Mouse (Mus musculus) kidney, embryonic 15.5 days (tissue): ENCODE results near the gene Krtdap. TPM values are rescaled to one million over a fixed set of nuclear protein-coding genes. Genes with fewer than 3 reads are reported as not detected.
A peak's percentile ranks its signal among the peaks of the same experiment; 100 is the strongest.

Source experiments
- ATAC-seq: fragments of 200-750 bp; cut with Nextera tagmentation; replicated peaks from 2 replicates; pipeline ENCODE4 v1.8.0; 2017; ENCODE audit warnings: moderate TSS enrichment; ENCODE audit not compliant: low FRiP score
- H3K27ac ChIP-seq: fragments of 300-500 bp; sonication (generic); 2 replicates; pipeline ENCODE4 v1.5.1; 2015; ENCODE audit warnings: mild to moderate bottlenecking, inconsistent platforms
- H3K27me3 ChIP-seq: fragments of 300-500 bp; sonication (generic); 2 replicates; pipeline ENCODE4 v1.6.1; 2015; ENCODE audit warnings: inconsistent platforms
- H3K36me3 ChIP-seq: fragments of 300-500 bp; sonication (generic); 2 replicates; pipeline ENCODE4 v1.6.1; 2015; ENCODE audit warnings: inconsistent platforms
- H3K4me1 ChIP-seq: fragments of 300-500 bp; sonication (generic); 2 replicates; pipeline ENCODE4 v1.6.1; 2015; ENCODE audit warnings: inconsistent platforms
- H3K4me2 ChIP-seq: fragments of 300-500 bp; sonication (generic); 2 replicates; pipeline ENCODE4 v1.6.1; 2015; ENCODE audit warnings: moderate library complexity, mild to moderate bottlenecking, inconsistent platforms
- H3K4me3 ChIP-seq: fragments of 300-500 bp; sonication (generic); replicated peaks from 2 replicates; pipeline ENCODE4 v1.5.1; 2015; ENCODE audit warnings: mild to moderate bottlenecking, inconsistent platforms
- H3K9ac ChIP-seq: fragments of 300-500 bp; sonication (generic); 2 replicates; pipeline ENCODE4 v1.6.1; 2015; ENCODE audit warnings: mild to moderate bottlenecking, inconsistent platforms
- H3K9me3 ChIP-seq: fragments of 300-500 bp; sonication (generic); replicated peaks from 2 replicates; pipeline ENCODE4 v1.6.1; 2016; ENCODE audit warnings: inconsistent platforms
- WGBS: fragments of 180-500 bp; shearing (Covaris S2); methylation state at CpG from one replicate; pipeline ENCODE4 v1.1.7; 2015; ENCODE audit warnings: mixed read lengths; 5-methylcytosine and 5-hydroxymethylcytosine counted together
- polyA plus RNA-seq: library from polyadenylated mRNA; unstranded; fragments of >200 nt; fragmentation: Nextera tagmentation; extraction: Ambion mirVana; gene quantifications from 2 replicates; pipeline ENCODE4 v1.2.1, GENCODE M21; 2015

Gene Krtdap
- polyA plus RNA-seq, 1 experiment from 2014 or later = 5.8 TPM

DNA sequence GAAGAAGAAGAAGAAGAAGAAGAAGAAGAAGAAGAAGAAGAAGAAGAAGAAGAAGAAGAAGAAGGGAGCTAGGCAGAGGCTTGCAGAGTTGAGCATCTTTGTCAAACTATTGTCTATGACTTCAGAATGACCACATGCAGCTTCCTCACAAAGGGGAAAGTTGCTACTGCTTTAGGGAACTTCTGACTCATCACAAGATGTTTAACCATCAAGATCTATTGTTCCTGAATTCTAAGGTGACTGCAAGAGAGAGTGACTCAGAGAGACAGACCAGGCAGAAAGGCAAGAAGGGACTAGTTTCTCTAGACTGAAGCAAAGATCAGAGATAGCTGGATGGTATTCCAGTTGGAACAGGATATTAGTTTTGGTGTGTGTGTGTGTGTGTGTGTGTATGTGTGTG is 7.2 kb downstream of the Krtdap start:
- Histone ChIP-seq H3K4me1 (peaks cover 3% of the 10 kb centered on the region; the same call in 1 of the 2 replicates), H3K27me3 (no peaks in the 10 kb centered on the region), H3K9ac (no peak overlapping the region), H3K4me2 (no peak overlapping the region), H3K4me3 (no peak overlapping the region), H3K36me3 (no peaks in the 10 kb centered on the region), H3K9me3 (no peaks in the 10 kb centered on the region), H3K27ac (no peak overlapping the region)
- ATAC-seq = no peak

DNA sequence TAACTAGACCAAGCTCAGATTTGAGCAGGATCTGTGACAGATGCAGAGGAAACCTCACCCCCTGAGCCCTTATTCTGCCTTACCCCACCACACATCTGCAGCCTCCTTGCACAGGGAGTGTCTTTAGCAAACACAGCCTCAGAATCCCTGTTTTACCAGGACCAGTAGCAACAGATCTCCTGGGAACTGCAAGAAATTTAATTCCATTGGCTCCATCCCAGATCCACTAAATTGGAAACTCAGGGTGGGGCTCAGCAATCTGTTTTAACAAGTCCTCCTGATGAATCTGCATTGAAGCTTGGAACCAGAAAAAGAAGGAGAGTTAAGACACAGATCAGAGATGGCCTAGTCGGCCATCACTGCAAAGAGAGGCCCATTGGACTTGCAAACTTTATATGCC is 9.1 kb downstream of the Krtdap start:
- Histone ChIP-seq H3K27ac (no peak overlapping the region), H3K9me3 (no peaks in the 10 kb centered on the region; the same call in 1 of the 2 replicates), H3K36me3 (no peaks in the 10 kb centered on the region), H3K27me3 (no peaks in the 10 kb centered on the region), H3K4me2 (no peak overlapping the region), H3K9ac (no peak overlapping the region), H3K4me3 (no peak overlapping the region), H3K4me1 (peaks cover 1% of the 10 kb centered on the region; the same call in 1 of the 2 replicates)
- ATAC-seq = no peak
- WGBS = 86% methylated on average over 1 of the region's 1 CpGs

DNA sequence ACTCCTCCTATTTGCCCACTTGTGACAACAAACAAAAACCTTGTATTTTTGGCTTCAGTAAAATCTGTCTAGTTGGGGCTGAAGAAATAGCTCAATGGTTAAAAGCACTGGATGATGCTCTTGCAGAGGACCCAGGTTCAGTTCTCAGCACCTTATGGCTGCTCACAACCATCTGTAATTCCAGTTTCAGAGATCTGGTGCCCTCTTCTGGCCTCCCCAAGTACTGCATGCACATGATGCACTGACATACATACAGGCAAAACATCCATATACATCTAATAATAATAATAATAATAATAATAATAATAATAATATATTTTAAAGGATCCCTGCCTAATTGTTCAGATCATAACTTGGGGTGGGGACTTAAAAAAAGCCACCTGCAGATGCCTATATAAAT is 13.0 kb downstream of the Krtdap start:
- H3K36me3 ChIP-seq = no peaks in the 10 kb centered on the region
- no peaks in the 10 kb centered on the region for H3K4me1 ChIP-seq
- no peak overlapping the region for H3K4me3 ChIP-seq
- no peak overlapping the region for H3K9ac ChIP-seq
- no peak overlapping the region for H3K27ac ChIP-seq
- H3K4me2 ChIP-seq = no peak overlapping the region
- H3K9me3 ChIP-seq = no peaks in the 10 kb centered on the region; the same call in 1 of the 2 replicates
- no peak for ATAC-seq
- H3K27me3 ChIP-seq = no peaks in the 10 kb centered on the region

DNA sequence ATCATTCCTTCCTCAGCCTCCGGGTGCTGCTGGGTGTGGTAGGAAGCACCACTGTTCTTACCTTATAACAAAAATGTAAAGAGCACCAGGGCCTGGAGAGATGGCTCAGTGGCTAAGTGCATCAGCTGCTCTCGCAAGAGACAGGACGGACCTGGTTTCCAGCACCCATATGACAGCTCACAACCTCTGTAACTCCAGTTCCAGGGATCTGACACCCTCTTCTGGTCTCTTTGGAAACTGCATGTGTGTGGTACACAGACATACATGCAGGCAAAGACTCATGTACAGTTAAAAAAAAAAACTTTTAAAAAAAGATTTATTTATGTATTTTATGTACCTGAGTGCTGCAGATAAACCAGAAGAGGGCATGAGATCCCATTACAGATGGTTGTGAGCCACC is 15.6 kb downstream of the Krtdap start:
- ATAC-seq = no peak
- H3K27me3 ChIP-seq = no peaks in the 10 kb centered on the region
- no peak overlapping the region for H3K9ac ChIP-seq
- H3K36me3 ChIP-seq = no peaks in the 10 kb centered on the region
- H3K4me3 ChIP-seq = no peak overlapping the region
- WGBS = 90% methylated on average over 3 of the region's 3 CpGs
- no peak overlapping the region for H3K4me2 ChIP-seq
- no peak overlapping the region for H3K27ac ChIP-seq
- no peaks in the 10 kb centered on the region; the same call in 1 of the 2 replicates for H3K9me3 ChIP-seq
- no peaks in the 10 kb centered on the region for H3K4me1 ChIP-seq

DNA sequence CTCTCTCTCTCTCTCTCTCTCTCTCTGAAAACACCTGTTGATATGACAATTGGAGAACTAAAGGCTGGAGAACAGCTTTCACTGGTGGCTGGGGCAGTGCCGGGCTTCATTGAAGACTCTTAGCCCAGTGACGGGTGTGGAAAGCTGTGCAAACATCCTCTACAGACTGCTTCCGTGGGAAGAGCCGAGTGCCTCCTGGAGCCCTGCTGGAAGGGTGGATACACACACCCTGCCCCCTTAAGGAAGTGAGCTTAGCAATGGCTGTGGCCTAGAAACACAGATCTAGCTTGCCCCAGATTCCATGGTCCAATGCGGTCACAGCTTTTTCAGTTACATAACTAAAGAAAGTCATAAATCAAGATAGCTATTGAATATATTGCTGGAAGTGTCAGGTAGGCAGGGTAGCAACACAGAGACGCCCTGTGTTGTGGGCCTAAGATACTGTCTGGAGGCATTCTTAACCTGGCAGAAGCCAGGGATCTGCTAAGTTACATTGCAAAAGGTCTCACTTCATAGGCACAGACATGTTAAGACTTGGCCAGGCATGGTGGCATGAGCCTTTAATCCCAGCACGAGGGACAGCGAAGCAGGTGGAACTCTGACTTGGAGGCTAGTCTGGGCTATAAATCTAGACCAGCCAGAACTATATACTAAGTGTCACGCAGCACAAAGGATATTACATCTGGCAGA is 16.5 kb downstream of the Krtdap start:
- ATAC-seq = no peak
- H3K36me3 ChIP-seq = no peaks in the 10 kb centered on the region
- H3K4me3 ChIP-seq = no peak overlapping the region
- 82% methylated on average over 9 of the region's 9 CpGs for WGBS
- H3K4me2 ChIP-seq = no peak overlapping the region
- no peaks in the 10 kb centered on the region for H3K27me3 ChIP-seq
- H3K4me1 ChIP-seq = no peaks in the 10 kb centered on the region
- H3K27ac ChIP-seq = no peak overlapping the region
- H3K9ac ChIP-seq = no peak overlapping the region
- H3K9me3 ChIP-seq = no peaks in the 10 kb centered on the region; the same call in 1 of the 2 replicates

DNA sequence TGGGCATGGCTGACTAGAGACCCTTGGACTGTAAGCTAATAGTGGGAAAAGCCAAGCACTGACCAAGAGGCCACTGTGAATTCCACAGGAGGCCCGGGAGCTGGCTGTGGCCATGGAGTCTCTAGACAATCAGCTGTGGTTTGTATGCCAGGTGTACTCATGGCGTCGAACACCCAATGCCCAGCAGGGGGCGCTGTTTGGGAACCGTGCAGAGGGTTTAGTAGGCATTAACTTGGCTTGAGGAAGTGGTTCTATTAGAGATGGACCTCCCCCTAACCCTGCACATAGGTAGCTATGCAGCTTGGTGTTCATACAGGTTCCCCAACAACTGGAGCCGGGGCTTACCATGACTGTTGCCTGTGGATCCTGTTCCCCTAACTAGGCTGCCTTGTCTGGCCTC is 18.2 kb downstream of the Krtdap start:
- 53% methylated on average over 6 of the region's 6 CpGs for whole genome bisulfite sequencing
- Histone ChIP-seq H3K4me1 (no peaks in the 10 kb centered on the region), H3K4me2 (no peak overlapping the region), H3K27ac (no peak overlapping the region), H3K27me3 (no peaks in the 10 kb centered on the region), H3K36me3 (no peaks in the 10 kb centered on the region), H3K4me3 (no peak overlapping the region), H3K9ac (no peak overlapping the region), H3K9me3 (no peaks in the 10 kb centered on the region)
- ATAC-seq = no peak

DNA sequence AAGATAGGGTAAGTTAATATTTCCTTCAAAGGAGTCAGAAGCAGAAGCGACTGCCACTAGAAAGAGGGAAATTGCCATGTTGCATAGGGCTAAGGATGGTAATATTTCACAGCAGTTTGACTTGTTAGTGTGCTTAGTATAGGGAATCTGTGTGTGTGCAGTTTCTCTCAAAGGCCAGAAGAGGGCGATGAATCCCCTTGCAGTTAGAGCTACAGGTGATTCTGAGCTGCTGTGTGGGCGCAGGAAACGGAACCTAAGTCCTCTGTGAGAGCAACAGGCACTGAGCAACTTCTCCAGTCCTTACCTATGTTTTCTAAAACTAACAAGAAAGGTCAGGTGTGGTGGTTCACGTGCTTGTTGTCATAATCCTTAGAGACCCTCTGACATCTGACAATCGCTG is 22.6 kb downstream of the Krtdap start:
- 59% methylated on average over 6 of the region's 6 CpGs for WGBS
- no peak overlapping the region for H3K4me3 ChIP-seq
- H3K27ac ChIP-seq = no peak overlapping the region
- no peaks in the 10 kb centered on the region for H3K27me3 ChIP-seq
- no peaks in the 10 kb centered on the region for H3K36me3 ChIP-seq
- no peak for ATAC-seq
- no peak overlapping the region for H3K4me2 ChIP-seq
- no peaks in the 10 kb centered on the region for H3K9me3 ChIP-seq
- H3K4me1 ChIP-seq = peaks cover 14% of the 10 kb centered on the region
- H3K9ac ChIP-seq = no peak overlapping the region

DNA sequence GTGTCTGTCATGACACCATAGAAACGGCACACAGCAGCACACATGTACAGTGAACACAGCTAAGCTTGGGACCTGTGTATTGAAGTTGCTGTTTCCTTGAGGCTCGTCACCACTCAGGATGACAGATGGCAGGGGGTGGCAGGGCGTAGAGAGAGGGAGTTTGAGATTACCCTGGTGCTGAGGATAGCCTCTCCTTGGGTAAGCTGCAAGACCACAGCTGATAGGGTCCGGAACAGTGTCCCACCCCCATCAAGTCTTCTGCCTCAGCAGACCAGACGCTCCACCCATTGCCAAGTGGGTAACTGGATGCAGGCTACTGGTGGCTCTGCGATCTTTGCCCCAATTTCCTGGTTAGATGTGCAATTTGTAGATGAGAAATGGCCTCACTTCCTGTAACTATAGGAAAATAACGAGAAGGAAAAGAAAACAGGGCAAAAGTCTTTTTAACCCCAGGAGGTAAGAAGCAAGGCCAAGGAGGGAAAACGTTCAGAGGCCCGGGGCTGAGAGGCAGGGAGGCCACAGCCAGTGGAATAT is 24.1 kb downstream of the Krtdap start:
- 38% methylated on average over 9 of the region's 9 CpGs for WGBS
- no peak overlapping the region for H3K9ac ChIP-seq
- peaks cover 14% of the 10 kb centered on the region for H3K4me1 ChIP-seq
- no peak for ATAC-seq
- no peaks in the 10 kb centered on the region for H3K36me3 ChIP-seq
- H3K27me3 ChIP-seq = no peaks in the 10 kb centered on the region
- no peak overlapping the region for H3K4me3 ChIP-seq
- peak overlapping the region; percentile 41; the same call in 1 of the 2 replicates for H3K27ac ChIP-seq
- H3K4me2 ChIP-seq = no peak overlapping the region
- no peaks in the 10 kb centered on the region for H3K9me3 ChIP-seq

DNA sequence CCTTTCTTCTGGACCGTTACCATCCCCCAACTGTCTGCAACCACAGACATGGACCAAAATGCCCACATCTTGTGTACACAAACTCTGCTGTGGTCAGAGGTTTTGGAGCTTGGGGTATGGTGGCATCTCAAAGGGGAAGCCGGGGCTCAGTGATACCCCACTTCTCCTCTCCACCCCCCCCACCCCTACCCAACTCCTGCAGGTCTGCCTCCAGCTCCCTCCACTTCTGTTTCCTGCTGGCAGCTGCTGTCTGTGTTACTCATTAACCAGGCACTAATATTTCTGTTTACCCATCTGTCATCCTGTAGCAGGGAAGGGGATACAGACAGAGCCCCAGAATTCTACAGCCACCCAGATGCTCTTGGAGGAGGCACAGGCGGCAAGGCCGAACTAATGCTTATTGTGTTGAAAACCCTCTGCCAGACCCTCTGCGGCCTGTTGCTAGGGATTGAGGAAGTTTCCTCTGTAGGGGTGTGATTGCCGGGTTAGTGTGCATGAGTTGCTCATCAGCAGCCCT is 24.7 kb downstream of the Krtdap start:
- no peaks in the 10 kb centered on the region for H3K36me3 ChIP-seq
- H3K27me3 ChIP-seq = no peaks in the 10 kb centered on the region

DNA sequence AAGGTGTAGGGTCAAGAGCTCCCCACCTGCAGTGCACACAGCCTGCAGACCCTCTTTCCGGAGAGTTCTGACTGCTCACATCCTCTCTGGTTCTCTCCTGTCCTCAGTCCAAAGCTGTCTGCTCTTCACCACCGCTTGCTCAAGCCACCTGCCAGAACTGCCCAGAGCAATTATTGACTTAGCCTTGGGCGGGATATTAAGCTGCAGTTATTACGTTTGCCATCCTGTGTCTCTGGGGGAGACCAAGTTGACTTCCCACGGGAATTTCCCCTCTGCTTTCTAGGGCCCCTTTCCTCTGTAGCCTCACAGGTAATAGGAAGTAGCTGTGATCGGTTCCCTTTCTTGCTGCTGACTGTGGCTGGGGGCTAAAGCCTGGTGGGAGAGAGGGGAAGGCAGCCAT is 32.4 kb downstream of the Krtdap start:
- H3K4me3 ChIP-seq = no peak overlapping the region
- H3K36me3 ChIP-seq = no peaks in the 10 kb centered on the region
- H3K27me3 ChIP-seq = 0 out of 2 replicates have a peak, but pooled peaks cover 2% of the 10 kb centered on the region
- no peak overlapping the region for H3K9ac ChIP-seq
- WGBS = 61% methylated on average over 6 of the region's 6 CpGs
- ATAC-seq = no peak
- no peak overlapping the region for H3K4me2 ChIP-seq
- peaks cover 21% of the 10 kb centered on the region for H3K4me1 ChIP-seq
- H3K9me3 ChIP-seq = no peaks in the 10 kb centered on the region
- no peak overlapping the region for H3K27ac ChIP-seq

More for the DNA sequence above, 24.7 kb downstream of the Krtdap start:
- Histone ChIP-seq H3K4me3 (no peak overlapping the region), H3K4me1 (peaks cover 14% of the 10 kb centered on the region), H3K4me2 (no peak overlapping the region), H3K27ac (peak overlapping the region; percentile 41; the same call in 1 of the 2 replicates), H3K9ac (no peak overlapping the region), H3K9me3 (no peaks in the 10 kb centered on the region)
- 71% methylated on average over 6 of the region's 6 CpGs for WGBS
- peak; percentile 25; the same call in 1 of the 2 replicates for ATAC-seq

DNA sequence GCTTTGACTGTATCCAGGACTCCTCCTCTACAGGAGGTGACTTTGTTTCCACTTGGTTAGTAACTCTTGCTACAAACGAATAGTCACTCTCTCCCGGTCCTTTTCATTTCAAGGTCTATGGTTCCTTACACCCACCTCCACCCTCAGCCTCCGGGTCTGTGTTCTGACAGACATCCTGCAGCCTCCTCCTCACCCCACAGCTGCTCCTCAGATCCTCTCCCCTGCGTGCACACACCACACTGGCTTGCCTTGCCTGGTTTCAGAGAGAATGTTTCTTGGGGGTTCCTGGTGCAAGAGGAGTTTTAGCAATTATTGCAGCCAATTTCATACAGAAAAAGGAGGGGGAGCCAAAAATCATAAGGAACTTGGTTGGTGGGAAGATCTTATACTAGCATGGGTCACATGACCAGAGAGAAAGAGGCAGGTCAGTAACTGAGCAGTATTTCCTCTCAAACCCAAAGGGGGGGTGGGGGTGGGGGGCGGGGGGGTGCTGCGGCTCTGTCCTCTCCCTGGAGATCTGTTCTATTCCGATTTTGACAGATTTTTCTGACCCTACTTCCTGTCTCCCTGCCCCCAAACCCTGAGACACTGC is 33.3 kb downstream of the Krtdap start:
- H3K27ac ChIP-seq = no peak overlapping the region
- H3K9me3 ChIP-seq = no peaks in the 10 kb centered on the region
- H3K9ac ChIP-seq = no peak overlapping the region
- no peak overlapping the region for H3K4me2 ChIP-seq
- no peaks in the 10 kb centered on the region for H3K36me3 ChIP-seq
- WGBS = 24% methylated on average over 7 of the region's 7 CpGs
- H3K4me1 ChIP-seq = peaks cover 21% of the 10 kb centered on the region
- 0 out of 2 replicates have a peak, but pooled peaks cover 2% of the 10 kb centered on the region for H3K27me3 ChIP-seq
- H3K4me3 ChIP-seq = no peak overlapping the region
- ATAC-seq = no peak

DNA sequence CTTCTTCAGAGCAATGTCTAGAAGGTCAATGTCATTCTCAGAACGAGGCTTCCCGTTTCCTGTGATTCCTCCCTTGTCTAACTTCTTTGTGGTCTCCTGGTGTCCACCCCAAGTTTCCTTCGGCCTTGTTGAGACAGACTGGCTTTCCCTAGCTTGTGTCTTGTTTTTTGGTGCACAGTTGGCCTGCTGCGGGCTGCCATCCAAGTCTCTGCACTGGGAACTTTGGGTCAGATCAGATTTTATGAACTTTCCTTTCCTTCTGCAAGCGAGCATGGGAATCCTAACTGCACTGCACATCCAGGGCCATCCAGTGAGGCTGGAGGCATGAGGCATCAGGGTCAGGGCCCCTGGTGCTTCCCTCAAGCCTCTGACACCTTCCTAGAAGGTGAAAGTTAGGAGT is 33.8 kb downstream of the Krtdap start:
- ATAC-seq = no peak
- Histone ChIP-seq H3K9ac (no peak overlapping the region), H3K4me2 (no peak overlapping the region), H3K4me1 (peaks cover 21% of the 10 kb centered on the region), H3K36me3 (no peaks in the 10 kb centered on the region), H3K27ac (0 out of 2 replicates have a peak overlapping the region, but pooled peaks have one; percentile 27), H3K27me3 (0 out of 2 replicates have a peak, but pooled peaks cover 2% of the 10 kb centered on the region), H3K9me3 (no peaks in the 10 kb centered on the region), H3K4me3 (no peak overlapping the region)
- 37% methylated on average over 5 of the region's 5 CpGs for WGBS
